Mouse (Mus musculus) cortical plate, adult 2 months (tissue): ENCODE results near the gene Gm10643.

Experiments
- CTCF ChIP-seq: fragments of 200-500 bp; IDR thresholded peaks from 2 replicates; pipeline ENCODE4 v1.5.1; 2011; ENCODE audit warnings: mild to moderate bottlenecking, control low read depth, low read length; ENCODE audit not compliant: insufficient read depth; ENCODE audit errors: extremely low read depth
- POLR2A ChIP-seq: fragments of 200-500 bp; IDR thresholded peaks from 2 replicates; pipeline ENCODE4 v1.6.1; 2011; ENCODE audit warnings: mild to moderate bottlenecking, low read length, control low read depth; ENCODE audit not compliant: insufficient read depth; ENCODE audit errors: extremely low read depth

DNA sequence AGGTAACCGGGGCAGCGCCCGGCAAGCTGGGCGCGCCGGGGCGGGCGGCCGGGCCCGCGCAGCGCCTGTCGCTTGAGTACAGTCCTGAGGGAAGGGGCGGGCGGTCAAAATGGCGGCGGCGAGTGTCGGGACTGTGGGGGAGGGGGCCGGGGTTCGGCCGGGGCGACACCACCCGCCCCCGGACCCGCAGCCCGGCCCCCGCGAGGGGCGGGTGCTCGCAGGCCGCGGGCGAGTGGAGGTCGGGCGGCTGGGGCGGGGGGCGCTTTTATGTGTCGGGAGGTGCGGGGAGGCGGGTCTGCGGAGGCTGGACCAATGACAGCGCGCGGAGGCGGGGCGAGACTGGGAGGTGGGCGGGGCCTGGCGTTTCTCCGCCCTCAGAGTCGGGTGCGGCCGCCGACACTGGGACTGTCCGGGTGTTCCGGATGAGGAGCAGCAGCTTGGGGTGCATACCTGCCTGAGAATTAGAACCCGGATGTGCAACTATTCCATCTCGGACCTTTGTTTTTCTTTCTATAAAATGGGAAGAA, 2.2 kb upstream of the Gm10643 start:
- TF ChIP-seq POLR2A = peak; percentile 68
- TF ChIP-seq CTCF = no peak
